Mouse (Mus musculus) neural tube, embryonic 11.5 days (tissue): Measurements from ENCODE around the gene Stx1a. TPM values are rescaled to one million over a fixed set of nuclear protein-coding genes. Genes with fewer than 3 reads are reported as not detected.
"Not testable (repeated sequence)": the region's sequence is repeated elsewhere in the genome, so short reads cannot be mapped to it uniquely, and the experiment has no call there.

Experiments used
- ATAC-seq: fragments of 200-750 bp; cut with Nextera tagmentation; 2 replicates; pipeline ENCODE4 v1.8.0; 2017; ENCODE audit warnings: moderate number of reproducible peaks, mild to moderate bottlenecking, moderate TSS enrichment, moderate library complexity; ENCODE audit not compliant: insufficient read depth, low FRiP score, low TSS enrichment
- DNase-seq: peaks from one replicate; pipeline ENCODE4 v3.0.0-alpha.2; 2015; ENCODE audit warnings: low spot score
- H3K27ac ChIP-seq: fragments of 300-500 bp; sonication (generic); 2 replicates; pipeline ENCODE4 v1.5.1; 2014; ENCODE audit warnings: low read depth, mild to moderate bottlenecking, low read length
- H3K27me3 ChIP-seq: fragments of 300-500 bp; sonication (generic); 2 replicates; pipeline ENCODE4 v1.6.1; 2014; ENCODE audit warnings: mild to moderate bottlenecking, low read length, mixed read lengths; ENCODE audit not compliant: control insufficient read depth, insufficient read depth
- H3K36me3 ChIP-seq: fragments of 300-500 bp; sonication (generic); 2 replicates; pipeline ENCODE4 v1.6.1; 2014; ENCODE audit warnings: mild to moderate bottlenecking, low read length, moderate library complexity, mixed read lengths; ENCODE audit not compliant: control insufficient read depth, insufficient read depth
- H3K4me1 ChIP-seq: fragments of 300-500 bp; sonication (generic); 2 replicates; pipeline ENCODE4 v1.6.1; 2014; ENCODE audit warnings: low read length, mixed read lengths; ENCODE audit not compliant: control insufficient read depth, insufficient read depth
- H3K4me2 ChIP-seq: fragments of 300-500 bp; sonication (generic); 2 replicates; pipeline ENCODE4 v1.6.1; 2014; ENCODE audit warnings: low read depth, mild to moderate bottlenecking, moderate library complexity
- H3K4me3 ChIP-seq: fragments of 300-500 bp; sonication (generic); 2 replicates; pipeline ENCODE4 v1.5.1; 2014; ENCODE audit warnings: low read depth, low read length
- H3K9ac ChIP-seq: fragments of 300-500 bp; sonication (generic); 2 replicates; pipeline ENCODE4 v1.6.1; 2014; ENCODE audit warnings: mild to moderate bottlenecking, low read length
- H3K9me3 ChIP-seq: fragments of 300-500 bp; sonication (generic); 2 replicates; pipeline ENCODE4 v1.6.1; 2016; ENCODE audit warnings: low read length; ENCODE audit not compliant: control insufficient read depth
- WGBS: fragments of 180-500 bp; shearing (Covaris S2); extraction: QIAGEN DNeasy Blood & Tissue Kit; methylation state at CpG from one replicate; pipeline ENCODE4 v1.1.7; 2014; 5-methylcytosine and 5-hydroxymethylcytosine counted together
- polyA plus RNA-seq: library from polyadenylated mRNA; unstranded; fragments of >200 nt; fragmentation: Nextera tagmentation; extraction: Ambion mirVana; gene quantifications from 2 replicates; pipeline ENCODE4 v1.2.1, GENCODE M21; 2014

The Stx1a gene
- polyA plus RNA-seq, 1 experiment from 2014 or later = 36.6 TPM

DNA sequence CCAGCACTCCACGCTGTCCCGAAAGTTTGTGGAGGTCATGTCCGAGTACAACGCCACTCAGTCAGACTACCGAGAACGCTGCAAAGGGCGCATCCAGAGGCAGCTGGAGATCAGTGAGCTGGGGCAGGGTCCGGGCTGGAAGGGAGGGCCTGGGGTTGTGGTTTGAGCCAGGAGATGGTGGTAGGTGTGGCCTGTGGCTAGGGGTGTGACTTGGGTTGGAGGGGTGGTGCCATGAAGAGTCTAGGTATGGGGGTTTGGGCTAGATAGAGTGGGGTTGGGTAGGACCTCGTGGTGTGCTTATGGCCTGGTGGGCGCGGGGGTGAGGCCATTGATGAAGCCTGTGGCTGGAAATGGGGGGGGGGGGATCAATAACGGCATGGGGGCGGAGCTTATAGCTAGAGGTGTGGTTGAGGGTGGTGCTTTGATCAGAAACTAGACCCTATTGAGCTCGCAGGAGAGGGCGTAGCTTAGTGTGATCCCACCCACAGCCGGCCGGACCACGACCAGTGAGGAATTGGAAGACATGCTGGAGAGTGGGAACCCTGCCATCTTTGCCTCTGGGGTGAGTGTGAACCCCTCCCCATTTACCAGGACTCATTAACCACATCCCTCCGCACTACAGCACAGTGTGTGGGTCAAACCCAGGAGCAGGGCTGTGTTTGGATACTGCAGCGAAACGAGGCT, 19.0 kb downstream of the Stx1a start:
- H3K4me1 ChIP-seq = no peaks in the 10 kb centered on the region
- 21% methylated on average over 21 of the region's 21 CpGs for WGBS
- H3K27ac ChIP-seq = no peak overlapping the region
- no peak overlapping the region for H3K9ac ChIP-seq
- no peak for ATAC-seq
- H3K27me3 ChIP-seq = no peaks in the 10 kb centered on the region
- DNase-seq = no peak
- H3K4me2 ChIP-seq = no peak overlapping the region
- no peaks in the 10 kb centered on the region; the same call in 1 of the 2 replicates for H3K36me3 ChIP-seq
- no peak overlapping the region for H3K4me3 ChIP-seq
- H3K9me3 ChIP-seq = no peaks in the 10 kb centered on the region

DNA sequence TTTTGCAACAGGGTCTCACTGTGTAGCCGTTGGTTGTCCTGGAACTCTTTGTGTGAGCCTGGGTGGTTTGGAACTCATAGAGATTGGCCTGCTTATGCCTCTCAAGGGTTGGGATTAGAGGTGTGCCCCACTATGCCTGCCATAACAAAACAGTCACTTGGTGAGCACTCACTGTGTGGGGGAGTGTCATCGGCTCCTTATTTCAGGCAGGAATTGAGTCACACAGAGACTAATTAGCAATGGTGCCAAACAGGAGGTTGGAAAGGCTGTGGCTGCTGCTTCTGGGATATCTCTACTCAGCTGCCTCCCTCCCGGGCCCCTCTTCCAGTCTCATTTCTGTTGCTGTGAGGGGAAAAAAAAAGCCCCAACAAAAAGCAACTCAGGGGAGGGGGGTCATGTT, 21.3 kb downstream of the Stx1a start:
- no peak overlapping the region for H3K9ac ChIP-seq
- no peaks in the 10 kb centered on the region; the same call in 1 of the 2 replicates for H3K36me3 ChIP-seq
- WGBS = 92% methylated on average over 3 of the region's 3 CpGs
- no peak overlapping the region for H3K27ac ChIP-seq
- no peak overlapping the region for H3K4me2 ChIP-seq
- H3K27me3 ChIP-seq = no peaks in the 10 kb centered on the region
- no peak for DNase-seq
- H3K9me3 ChIP-seq = no peaks in the 10 kb centered on the region
- no peak overlapping the region for H3K4me3 ChIP-seq
- H3K4me1 ChIP-seq = no peaks in the 10 kb centered on the region
- ATAC-seq = no peak

DNA sequence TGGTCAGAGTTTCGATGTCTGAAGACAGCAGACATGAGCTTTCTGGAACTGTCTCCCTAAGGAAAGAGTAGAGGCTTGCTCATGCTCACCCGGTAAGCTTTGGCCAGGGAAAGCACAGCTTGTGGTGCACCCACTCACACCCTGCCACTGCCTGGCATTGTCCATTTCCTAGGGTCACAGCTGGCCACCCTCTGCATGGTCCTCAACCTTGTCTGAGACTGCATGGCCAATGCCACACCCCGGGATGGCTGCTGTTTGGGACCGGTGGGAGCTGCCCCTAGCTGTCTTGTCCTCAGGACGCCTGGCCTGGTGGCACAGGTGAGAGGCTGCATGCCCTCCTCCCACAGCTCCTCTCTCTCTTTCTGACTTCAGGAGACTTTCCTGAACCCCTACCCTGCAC, 25.3 kb downstream of the Stx1a start:
- no peaks in the 10 kb centered on the region for H3K27me3 ChIP-seq
- no peak overlapping the region for H3K9ac ChIP-seq
- DNase-seq = no peak
- no peak overlapping the region for H3K4me2 ChIP-seq
- H3K36me3 ChIP-seq = no peaks in the 10 kb centered on the region; the same call in none of the 2 replicates
- 93% methylated on average over 5 of the region's 5 CpGs for WGBS
- ATAC-seq = no peak
- no peaks in the 10 kb centered on the region for H3K9me3 ChIP-seq
- H3K4me3 ChIP-seq = no peak overlapping the region
- H3K27ac ChIP-seq = no peak overlapping the region
- H3K4me1 ChIP-seq = no peaks in the 10 kb centered on the region

DNA sequence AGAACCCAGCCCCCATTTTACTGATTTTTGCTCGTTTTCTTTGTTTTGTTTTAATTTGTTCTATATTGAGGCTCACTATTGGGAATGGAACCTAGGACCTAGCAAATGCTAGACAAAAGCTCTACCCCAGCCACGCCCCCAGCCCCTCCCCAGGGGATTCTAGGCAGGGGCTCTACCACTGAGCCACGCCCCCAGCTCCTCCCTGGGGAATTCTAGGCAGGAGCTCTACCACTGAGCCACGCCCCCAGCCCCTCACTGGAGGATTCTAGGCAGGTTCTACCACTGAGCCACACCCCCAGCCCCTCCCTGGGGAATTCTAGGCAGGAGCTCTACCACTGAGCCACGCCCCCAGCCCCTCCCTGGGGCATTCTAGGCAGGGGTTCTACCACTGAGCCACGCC, 26.0 kb downstream of the Stx1a start:
- not testable (repeated sequence) for H3K4me2 ChIP-seq, ATAC-seq, H3K27ac ChIP-seq, H3K27me3 ChIP-seq, H3K9me3 ChIP-seq, H3K9ac ChIP-seq, DNase-seq, H3K36me3 ChIP-seq, H3K4me1 ChIP-seq, H3K4me3 ChIP-seq
- WGBS = 92% methylated on average over 6 of the region's 6 CpGs

DNA sequence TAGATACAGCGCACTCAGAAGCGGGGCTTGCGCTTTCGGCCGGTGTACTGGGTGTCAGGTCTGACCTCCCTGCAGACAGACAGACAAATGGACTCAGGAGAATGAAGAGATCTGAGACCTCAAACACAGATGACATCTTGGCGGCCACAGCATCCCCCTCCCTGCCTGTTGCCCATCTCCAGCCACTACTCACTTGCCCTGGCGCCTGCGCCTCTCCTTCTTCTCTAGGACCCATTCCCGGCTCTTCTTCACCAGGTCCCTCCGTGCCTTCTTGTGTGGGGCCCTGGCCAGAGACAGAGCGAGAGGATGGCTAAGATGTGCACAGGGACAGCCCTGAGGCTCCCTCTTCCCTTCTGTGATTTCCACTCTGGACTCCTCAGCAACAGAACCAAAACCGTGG, 30.1 kb downstream of the Stx1a start:
- DNase-seq (no peak), ATAC-seq (no peak)
- H3K27me3 ChIP-seq = no peaks in the 10 kb centered on the region
- no peaks in the 10 kb centered on the region for H3K4me1 ChIP-seq
- H3K4me3 ChIP-seq = no peak overlapping the region
- 92% methylated on average over 12 of the region's 12 CpGs for WGBS
- H3K27ac ChIP-seq = no peak overlapping the region
- no peak overlapping the region for H3K9ac ChIP-seq
- H3K36me3 ChIP-seq = peaks cover 20% of the 10 kb centered on the region
- H3K9me3 ChIP-seq = no peaks in the 10 kb centered on the region
- no peak overlapping the region for H3K4me2 ChIP-seq

DNA sequence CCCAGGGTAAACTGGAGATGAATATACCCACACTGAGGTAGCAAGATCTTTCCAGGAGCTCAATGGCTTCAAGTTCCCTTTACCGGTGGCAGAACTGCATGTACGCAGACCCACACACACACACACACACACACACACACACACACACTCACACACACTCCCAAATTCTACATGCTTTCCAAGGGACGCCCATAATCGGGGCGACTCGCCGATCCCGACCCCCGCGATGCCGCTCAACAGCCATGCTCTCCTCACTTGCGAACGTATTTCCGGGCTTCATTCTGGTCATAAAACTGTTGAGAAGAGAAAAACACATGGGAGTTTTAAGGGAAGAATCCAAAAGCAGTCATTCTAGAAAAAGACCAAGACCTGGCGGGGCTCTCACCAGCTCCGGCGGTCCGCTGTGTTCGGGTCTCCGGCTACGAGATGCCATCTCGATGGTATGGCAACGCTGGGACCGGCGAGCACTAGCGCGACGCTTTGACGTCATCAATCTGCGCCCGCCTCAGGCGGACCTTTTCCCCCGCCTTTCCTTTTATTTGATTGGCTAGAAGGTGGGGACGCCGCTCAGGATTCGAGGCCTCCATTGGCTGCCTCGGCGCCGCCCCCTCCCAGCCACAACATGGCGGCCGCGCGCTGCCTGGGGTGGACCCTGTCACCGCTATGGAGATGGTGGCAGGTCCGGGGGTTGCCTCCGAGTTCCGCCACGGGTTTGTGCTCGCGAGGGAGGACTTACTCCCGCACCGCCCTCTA, 40.5 kb downstream of the Stx1a start, which contains the start of gene Dnajc30:
Gene Dnajc30 (plus strand): TSS at position 574 of the 753 bp plus-strand sequence.
- H3K36me3 ChIP-seq = peaks cover 9% of the 10 kb centered on the region
- peak within 1 kb of the TSS; percentile 95 for H3K4me2 ChIP-seq
- peak within 1 kb of the TSS; percentile 81 for H3K9ac ChIP-seq
- H3K27me3 ChIP-seq = no peaks in the 10 kb centered on the region
- H3K9me3 ChIP-seq = no peaks in the 10 kb centered on the region
- 0% methylated on average over 52 of the region's 52 CpGs for WGBS
- peak within 1 kb of the TSS; percentile 92 for H3K4me3 ChIP-seq
- H3K27ac ChIP-seq = 0 out of 2 replicates have a peak within 1 kb of the TSS, but pooled peaks have one; percentile 14
- ATAC-seq (peak; percentile 96), DNase-seq (peak; percentile 97)
- peaks cover 5% of the 10 kb centered on the region for H3K4me1 ChIP-seq

DNA sequence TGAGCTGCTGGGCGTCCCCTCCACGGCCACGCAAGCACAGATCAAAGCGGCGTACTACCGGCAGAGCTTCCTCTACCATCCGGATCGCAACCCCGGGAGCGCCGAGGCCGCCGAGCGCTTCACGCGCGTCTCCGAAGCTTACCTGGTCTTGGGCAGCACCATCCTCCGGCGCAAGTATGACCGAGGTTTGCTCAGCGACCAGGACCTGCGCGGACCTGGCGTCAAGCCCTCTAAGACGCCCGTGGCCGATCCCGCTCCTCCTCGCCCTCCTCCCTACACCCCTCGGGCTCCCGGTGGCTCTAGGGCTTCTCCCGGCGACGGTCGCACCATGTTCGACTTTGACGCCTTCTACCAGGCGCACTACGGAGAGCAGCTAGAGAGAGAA, 41.1 kb downstream of the Stx1a start:
- under 1% methylated on average over 40 of the region's 40 CpGs for WGBS
- peak overlapping the region; percentile 95 for H3K4me2 ChIP-seq
- H3K9ac ChIP-seq = peak overlapping the region; percentile 81
- H3K4me3 ChIP-seq = peak overlapping the region; percentile 92
- ATAC-seq (peak; percentile 33), DNase-seq (no peak)
- 0 out of 2 replicates have a peak overlapping the region, but pooled peaks have one; percentile 14 for H3K27ac ChIP-seq
- peaks cover 5% of the 10 kb centered on the region for H3K4me1 ChIP-seq
- H3K9me3 ChIP-seq = no peaks in the 10 kb centered on the region
- H3K27me3 ChIP-seq = no peaks in the 10 kb centered on the region
- H3K36me3 ChIP-seq = peaks cover 8% of the 10 kb centered on the region

DNA sequence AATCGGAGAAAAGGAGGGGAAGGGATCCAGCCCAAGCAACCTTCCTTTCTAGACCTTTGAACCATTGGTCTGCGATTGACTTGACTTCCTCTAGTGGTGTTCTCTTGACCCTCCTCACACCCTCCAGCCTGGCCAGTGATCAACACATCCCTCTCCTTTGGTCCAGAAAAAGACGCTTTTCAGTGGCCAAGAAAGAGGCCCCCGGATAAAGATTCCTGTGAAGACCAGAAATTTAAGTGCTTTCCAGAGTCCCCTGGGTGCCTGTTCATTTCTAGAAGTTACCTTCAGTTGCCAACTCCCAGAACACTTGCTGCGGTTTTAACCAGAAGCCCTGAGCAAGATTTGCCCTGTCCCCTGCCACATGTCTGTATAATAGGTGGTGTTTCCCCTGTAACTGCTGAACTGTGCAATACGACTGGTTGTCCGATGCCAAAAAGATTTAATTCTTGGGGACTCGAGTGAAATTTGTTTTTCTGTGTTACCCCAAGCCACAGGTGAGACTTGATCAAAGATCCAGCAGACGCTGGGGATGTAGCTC, 41.7 kb downstream of the Stx1a start, which contains the start of gene Bud23:
Gene Bud23 (minus strand): TSS at position 51 of the 538 bp plus-strand sequence.
- not testable (repeated sequence) for ATAC-seq, H3K4me1 ChIP-seq, H3K27me3 ChIP-seq, DNase-seq, H3K9me3 ChIP-seq, H3K36me3 ChIP-seq
- peak within 1 kb of the TSS; percentile 95 for H3K4me2 ChIP-seq
- WGBS = 79% methylated on average over 9 of the region's 9 CpGs
- H3K4me3 ChIP-seq = peak within 1 kb of the TSS; percentile 92
- peak within 1 kb of the TSS; percentile 81 for H3K9ac ChIP-seq
- H3K27ac ChIP-seq = 0 out of 2 replicates have a peak within 1 kb of the TSS, but pooled peaks have one; percentile 14
